Mouse (Mus musculus) left cerebral cortex, adult 2 months (tissue): ENCODE data around the gene Spag7. TPM values are rescaled to one million over a fixed set of nuclear protein-coding genes. Genes with fewer than 3 reads are reported as not detected.

Experiments
- DNase-seq, 2 experiments: peaks; one replicate each; pipeline ENCODE4 v3.0.0; 2021 to 2022; ENCODE audit warnings: low spot score in 2 of 2, mixed read lengths in 1 of 2; ENCODE audit errors: extremely low spot score in 1 of 2
- H3K27ac ChIP-seq: fragments of 200-600 bp; 2 replicates; pipeline ENCODE4 v1.8.1; 2022
- H3K4me3 ChIP-seq: fragments of 200-600 bp; 2 replicates; pipeline ENCODE4 v1.8.1; 2022
- CTCF ChIP-seq: fragments of 200-600 bp; IDR thresholded peaks from 2 replicates; pipeline ENCODE4 v1.8.1; 2022; ENCODE audit warnings: antibody characterized with exemption, mild to moderate bottlenecking, moderate library complexity
- intact Hi-C: fragments of 180-260 bp; cut with DNase I; formaldehyde crosslinking; loops from one replicate; pipeline ENCODE4 v1.15.1; 2025
- long read RNA-seq, 2 experiments: library from polyadenylated mRNA; stranded (forward); transcript quantifications; one replicate each; pipeline ENCODE4 v2.0.0; 2021; ENCODE audit warnings: borderline mapping rate in 2 of 2
- total RNA-seq, 2 experiments: library from RNA; stranded (reverse); gene quantifications; 2 replicates each; pipeline ENCODE4 v1.2.3; 2021

Gene Spag7
- total RNA-seq = 10 to 100 TPM; 52.2 to 56.7 TPM
- long read RNA-seq, experiment 1, transcript Spag7-201 (7 exons, 1,159 nt) = major isoform, 20 of 23 reads
- long read RNA-seq, experiment 1, partial matches to known transcripts = 0 of 23 reads
- long read RNA-seq, experiment 1, other reads (novel, unspliced or antisense) = 3 of 23 reads
- long read RNA-seq, experiment 2, transcript Spag7-201 (7 exons, 1,159 nt) = major isoform, 19 of 21 reads
- long read RNA-seq, experiment 2, partial matches to known transcripts = 0 of 21 reads
- long read RNA-seq, experiment 2, other reads (novel, unspliced or antisense) = 2 of 21 reads

DNA sequence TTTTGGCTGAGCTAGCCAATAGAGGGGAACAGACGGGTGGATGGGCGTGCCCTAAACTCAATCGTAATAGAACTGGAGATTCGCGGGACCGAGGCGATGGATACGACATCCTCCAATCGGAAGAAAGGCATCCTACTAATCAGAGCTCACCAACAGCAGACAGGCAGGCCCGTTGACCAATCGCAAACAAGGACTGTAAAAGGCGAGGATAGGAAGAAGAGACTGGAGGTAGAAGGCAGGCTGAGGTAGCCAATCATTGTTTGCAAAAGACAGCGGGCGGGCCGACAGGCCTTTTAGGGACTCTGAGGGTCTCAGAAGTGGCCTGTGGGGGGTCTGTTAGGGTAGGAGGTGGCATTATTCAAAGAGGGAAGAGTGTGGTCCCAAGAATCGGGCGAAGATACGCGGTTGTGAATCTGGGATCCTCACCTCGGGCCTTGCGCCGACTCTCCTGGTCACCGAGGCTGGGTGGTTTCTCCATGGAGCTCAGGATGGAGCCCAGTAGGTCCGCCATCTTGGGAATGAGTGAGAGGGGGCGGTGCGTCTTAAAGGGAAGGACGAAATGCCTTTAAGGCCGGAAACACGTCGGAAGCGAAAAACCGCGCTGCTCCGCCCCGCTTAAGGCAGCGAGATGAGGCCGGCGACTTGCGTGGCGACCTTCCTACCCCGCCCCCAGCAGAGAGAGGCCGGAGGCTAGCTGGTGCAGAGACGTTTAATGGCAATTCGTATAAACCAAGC, at the start of gene Spag7:
Gene Spag7, minus strand, starts transcription at position 646 of the 735 bp plus-strand sequence.
- H3K4me3 ChIP-seq = peak within 1 kb of the TSS; percentile 55
- intact Hi-C loops = loop anchor here (1.0 to 2.0 kb wide), 2 partner anchors 16 to 22 kb away; partner anchors contain the start of genes Rnf167 and Slc25a11
- H3K27ac ChIP-seq = peak within 1 kb of the TSS; percentile 99
- peak; percentile 93 to 97 for DNase-seq
- TF ChIP-seq CTCF = no peak

DNA sequence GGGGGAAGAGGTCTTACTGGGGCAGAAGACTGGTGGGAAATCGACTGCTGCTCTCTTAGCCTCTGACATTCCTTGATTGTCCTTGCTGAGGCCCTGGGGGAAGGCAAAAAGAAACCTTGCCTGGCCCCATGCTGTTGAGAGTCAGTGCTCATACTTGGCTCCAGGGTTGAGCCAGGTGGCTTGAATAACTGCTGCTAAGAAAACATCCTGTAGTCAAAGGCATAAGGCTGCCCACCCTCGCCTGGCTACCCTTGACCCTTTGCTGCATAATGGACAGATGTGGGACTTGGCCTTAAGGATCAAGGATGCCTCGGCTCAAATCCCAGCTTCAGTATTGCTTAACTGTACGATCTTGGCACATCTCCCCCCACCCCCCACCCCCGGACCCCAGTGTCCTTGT, 49.3 kb upstream of the Spag7 start:
- Histone ChIP-seq H3K4me3 (no peak overlapping the region), H3K27ac (no peak overlapping the region)
- DNase-seq = no peak
- no peak for TF ChIP-seq CTCF
- intact Hi-C loops = no loop called here

GRCm38 (mm10) chr11:70715832-70716231, 46.6 kb upstream of the Spag7 start:
- no peak for TF ChIP-seq CTCF
- H3K27ac ChIP-seq = no peak overlapping the region
- no peak overlapping the region for H3K4me3 ChIP-seq
- intact Hi-C loops = no loop called here
- DNase-seq = no peak

DNA sequence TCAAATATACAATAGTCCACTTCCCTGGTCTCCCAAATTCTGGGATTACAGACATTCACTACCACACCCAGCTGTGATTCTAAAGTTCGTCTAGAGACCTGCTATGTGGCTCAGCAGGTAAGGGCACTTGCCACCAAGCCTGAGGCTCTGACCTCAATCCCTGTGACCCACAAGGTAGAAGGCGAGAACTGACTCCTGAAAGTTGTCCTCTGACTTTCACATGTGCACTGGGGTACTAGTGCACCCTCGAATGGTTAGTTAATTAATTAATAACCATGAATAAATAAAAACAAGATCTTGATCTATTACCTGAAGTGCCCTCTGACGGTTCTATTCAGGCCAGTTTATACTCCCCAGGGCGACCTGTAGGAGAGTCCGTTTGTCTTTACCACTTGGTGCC, 44.0 kb upstream of the Spag7 start:
- DNase-seq = no peak
- intact Hi-C loops = loop anchor here (5.0 kb wide), 1 partner anchor 41 kb away; no protein-coding TSS in a partner anchor
- Histone ChIP-seq H3K4me3 (no peak overlapping the region), H3K27ac (no peak overlapping the region)
- no peak for TF ChIP-seq CTCF

DNA sequence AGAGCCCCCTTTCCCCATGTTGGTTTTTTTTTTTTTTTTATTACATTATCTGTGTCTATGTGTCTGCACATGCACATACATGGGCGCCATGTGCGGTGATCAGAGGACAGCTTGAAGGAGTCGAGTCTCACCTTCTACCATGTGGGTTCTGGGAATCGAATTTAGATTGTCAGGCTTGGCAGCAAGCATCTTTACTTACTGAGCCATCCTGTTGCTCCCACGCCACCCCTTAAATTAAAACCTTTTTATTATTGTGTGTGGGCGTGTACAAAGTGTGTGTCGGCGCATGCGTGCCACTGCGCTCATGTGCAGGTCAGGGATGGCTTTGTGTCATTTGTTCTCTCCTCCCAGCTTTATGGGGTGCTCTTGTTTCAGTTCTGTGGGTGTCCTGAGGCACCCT, 41.8 kb upstream of the Spag7 start:
- intact Hi-C loops = loop anchor here (5.0 kb wide), 1 partner anchor 39 kb away; no protein-coding TSS in a partner anchor
- no peak for TF ChIP-seq CTCF
- peak in 1 of 2 experiments; percentile 25 for DNase-seq
- Histone ChIP-seq H3K27ac (no peak overlapping the region), H3K4me3 (no peak overlapping the region)

DNA sequence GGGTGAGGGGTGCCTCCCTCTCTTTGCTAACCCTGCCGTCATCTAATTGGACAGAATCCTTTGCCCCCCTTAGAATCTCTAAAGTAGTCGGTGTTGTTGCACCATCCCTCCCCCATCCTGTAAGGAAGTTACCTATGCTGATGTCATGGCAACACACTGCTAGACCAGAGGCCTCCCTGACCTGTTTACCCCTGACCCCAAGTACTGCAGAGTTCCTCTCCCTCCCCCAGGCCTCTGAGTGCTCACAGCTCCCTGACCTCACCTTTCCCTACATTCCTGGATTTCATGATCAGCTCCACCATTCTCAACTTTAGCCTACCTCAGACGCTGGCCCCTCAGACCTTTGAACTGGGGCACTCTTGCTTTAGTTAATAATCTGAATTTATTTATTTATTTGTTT, 36.9 kb upstream of the Spag7 start:
- intact Hi-C loops = no loop called here
- TF ChIP-seq CTCF = no peak
- DNase-seq = no peak

GRCm38 (mm10) chr11:70702781-70703180, 33.6 kb upstream of the Spag7 start:
- DNase-seq = no peak
- Histone ChIP-seq H3K4me3 (peak overlapping the region; percentile 79), H3K27ac (peak overlapping the region; percentile 99)
- no peak for TF ChIP-seq CTCF
- intact Hi-C loops = no loop called here

More for the DNA sequence above, 36.9 kb upstream of the Spag7 start:
- H3K27ac ChIP-seq = no peak overlapping the region
- no peak overlapping the region for H3K4me3 ChIP-seq

GRCm38 (mm10) chr11:70701984-70702733, 32.9 kb upstream of the Spag7 start:
- peak overlapping the region; percentile 79 for H3K4me3 ChIP-seq
- intact Hi-C loops = loop anchor here (2.0 kb wide), 1 partner anchor 55 kb away; the partner anchor contains the start of genes Rnf167 and Slc25a11
- no peak for DNase-seq

GRCm38 (mm10) chr11:70701221-70701955, 32.2 kb upstream of the Spag7 start:
- no peak for DNase-seq

More at GRCm38 (mm10) chr11:70701984-70702733, 32.9 kb upstream of the Spag7 start:
- no peak for TF ChIP-seq CTCF
- peak overlapping the region; percentile 99 for H3K27ac ChIP-seq

GRCm38 (mm10) chr11:70700613-70701012, 31.4 kb upstream of the Spag7 start:
- Histone ChIP-seq H3K4me3 (peak overlapping the region; percentile 79), H3K27ac (peak overlapping the region; percentile 99)
- no peak for TF ChIP-seq CTCF
- DNase-seq = peak; percentile 55 to 58
- intact Hi-C loops = loop anchor here (1.0 to 2.0 kb wide), 2 partner anchors 12 to 54 kb away; partner anchors contain the start of genes Camta2, Rnf167 and Slc25a11

More at GRCm38 (mm10) chr11:70701221-70701955, 32.2 kb upstream of the Spag7 start:
- H3K4me3 ChIP-seq = peak overlapping the region; percentile 79
- intact Hi-C loops = loop anchor here (2.0 kb wide), 1 partner anchor 55 kb away; the partner anchor contains the start of genes Rnf167 and Slc25a11
- peak overlapping the region; percentile 99 for H3K27ac ChIP-seq
- no peak for TF ChIP-seq CTCF
